Mouse (Mus musculus): ENCODE measurements around the gene Cfap61. TPM values are rescaled to one million over a fixed set of nuclear protein-coding genes. Genes with fewer than 3 reads are reported as not detected.
A peak's percentile ranks its signal among the peaks of the same experiment; 100 is the strongest.

Gene Cfap61
- polyA plus RNA-seq, 1 experiment from 2014 or later = 2.0 TPM

GRCm38 (mm10) chr2:146047691-146048090 lies 113.1 kb downstream of the Cfap61 start:
- Histone ChIP-seq H3K27ac (no peak overlapping the region), H3K9me3 (replicated peaks) (no peaks in the 10 kb centered on the region), H3K4me3 (no peak overlapping the region), H3K9ac (no peak overlapping the region), H3K27me3 (no peaks in the 10 kb centered on the region), H3K36me3 (ENCODE audit: poor library complexity, severe bottlenecking) (no peaks in the 10 kb centered on the region), H3K4me2 (no peak overlapping the region), H3K4me1 (peaks cover 51% of the 10 kb centered on the region)
- WGBS = 85% methylated on average over 4 of the region's 4 CpGs
- no peak for ATAC-seq

GRCm38 (mm10) chr2:146048221-146048829 lies 113.7 kb downstream of the Cfap61 start:
- no peak overlapping the region for H3K4me3 ChIP-seq
- peak; percentile 16; the same call in 1 of the 2 replicates for ATAC-seq
- no peak overlapping the region for H3K27ac ChIP-seq
- H3K9ac ChIP-seq = no peak overlapping the region
- H3K9me3 ChIP-seq (replicated peaks) = no peaks in the 10 kb centered on the region
- no peaks in the 10 kb centered on the region for H3K36me3 ChIP-seq (ENCODE audit: poor library complexity, severe bottlenecking)
- 51% methylated on average over 17 of the region's 17 CpGs for WGBS
- H3K4me2 ChIP-seq = no peak overlapping the region
- no peaks in the 10 kb centered on the region for H3K27me3 ChIP-seq
- H3K4me1 ChIP-seq = peaks cover 51% of the 10 kb centered on the region

DNA sequence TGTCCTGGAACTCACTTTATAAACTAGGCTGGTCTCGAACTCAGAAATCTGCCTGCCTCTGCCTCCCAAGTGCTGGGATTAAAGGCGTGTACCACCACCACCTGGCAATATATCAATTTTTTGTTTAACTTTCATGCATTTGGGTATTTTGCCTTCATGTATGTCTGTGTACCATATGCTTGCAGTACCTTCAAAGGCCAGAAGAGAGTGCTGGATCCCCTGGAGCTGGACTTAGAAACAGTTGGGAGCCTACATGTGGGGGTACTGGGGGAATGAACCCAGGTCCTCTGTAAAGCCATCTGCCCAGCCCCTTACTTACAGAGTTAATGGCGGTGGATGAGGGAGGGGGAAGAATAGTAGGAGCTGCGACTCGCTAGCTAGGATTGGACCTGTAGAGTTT lies 114.8 kb downstream of the Cfap61 start:
- no peaks in the 10 kb centered on the region for H3K9me3 ChIP-seq (replicated peaks)
- no peaks in the 10 kb centered on the region for H3K36me3 ChIP-seq (ENCODE audit: poor library complexity, severe bottlenecking)
- peaks cover 49% of the 10 kb centered on the region for H3K4me1 ChIP-seq
- no peak overlapping the region for H3K9ac ChIP-seq
- H3K4me3 ChIP-seq = no peak overlapping the region
- no peak overlapping the region for H3K27ac ChIP-seq
- no peaks in the 10 kb centered on the region for H3K27me3 ChIP-seq
- ATAC-seq = no peak
- no peak overlapping the region for H3K4me2 ChIP-seq
- 80% methylated on average over 5 of the region's 5 CpGs for WGBS

GRCm38 (mm10) chr2:146050069-146050468 lies 115.5 kb downstream of the Cfap61 start:
- no peaks in the 10 kb centered on the region for H3K36me3 ChIP-seq (ENCODE audit: poor library complexity, severe bottlenecking)
- H3K9me3 ChIP-seq (replicated peaks) = no peaks in the 10 kb centered on the region
- peaks cover 42% of the 10 kb centered on the region for H3K4me1 ChIP-seq
- H3K27ac ChIP-seq = no peak overlapping the region
- H3K9ac ChIP-seq = no peak overlapping the region
- no peak overlapping the region for H3K4me2 ChIP-seq
- WGBS = 17% methylated on average over 3 of the region's 3 CpGs
- no peaks in the 10 kb centered on the region for H3K27me3 ChIP-seq
- no peak overlapping the region for H3K4me3 ChIP-seq
- ATAC-seq = no peak

DNA sequence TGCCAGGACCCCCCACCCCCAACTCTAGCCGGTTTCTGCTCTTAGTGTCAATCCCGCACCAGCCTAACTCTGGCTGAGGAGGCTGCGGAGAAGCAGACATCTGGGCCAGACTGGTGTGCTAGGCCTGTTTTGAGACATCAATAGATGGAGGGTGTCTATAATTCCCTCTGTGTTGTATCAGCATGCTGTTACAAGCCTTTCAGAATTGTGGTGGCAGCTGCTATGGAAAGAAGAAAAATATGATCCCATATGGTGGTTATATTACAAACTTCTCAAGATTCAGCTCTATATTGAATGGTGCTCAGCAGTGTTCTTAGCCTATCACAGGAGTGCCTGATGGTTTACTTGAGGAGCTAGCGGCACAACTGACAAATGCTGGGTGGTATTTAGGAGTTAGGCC lies 116.8 kb downstream of the Cfap61 start:
- WGBS = 71% methylated on average over 4 of the region's 4 CpGs
- no peak overlapping the region for H3K9ac ChIP-seq
- no peaks in the 10 kb centered on the region for H3K36me3 ChIP-seq (ENCODE audit: poor library complexity, severe bottlenecking)
- H3K9me3 ChIP-seq (replicated peaks) = no peaks in the 10 kb centered on the region
- H3K4me1 ChIP-seq = peaks cover 29% of the 10 kb centered on the region
- no peak overlapping the region for H3K27ac ChIP-seq
- H3K27me3 ChIP-seq = 0 out of 2 replicates have a peak, but pooled peaks cover 2% of the 10 kb centered on the region
- H3K4me2 ChIP-seq = no peak overlapping the region
- ATAC-seq = peak; percentile 57; the same call in 1 of the 2 replicates
- no peak overlapping the region for H3K4me3 ChIP-seq

- Histone ChIP-seq H3K27me3 (0 out of 2 replicates have a peak, but pooled peaks cover 2% of the 10 kb centered on the region), H3K36me3 (ENCODE audit: poor library complexity, severe bottlenecking) (no peaks in the 10 kb centered on the region), H3K4me1 (peaks cover 39% of the 10 kb centered on the region), H3K4me3 (no peak overlapping the region), H3K9me3 (replicated peaks) (no peaks in the 10 kb centered on the region), H3K4me2 (no peak overlapping the region), H3K9ac (no peak overlapping the region), H3K27ac (no peak overlapping the region)
- ATAC-seq = no peak
- WGBS = 84% methylated on average over 4 of the region's 4 CpGs
Observed at GRCm38 (mm10) chr2:146057123-146057522, 122.5 kb downstream of the Cfap61 start.

DNA sequence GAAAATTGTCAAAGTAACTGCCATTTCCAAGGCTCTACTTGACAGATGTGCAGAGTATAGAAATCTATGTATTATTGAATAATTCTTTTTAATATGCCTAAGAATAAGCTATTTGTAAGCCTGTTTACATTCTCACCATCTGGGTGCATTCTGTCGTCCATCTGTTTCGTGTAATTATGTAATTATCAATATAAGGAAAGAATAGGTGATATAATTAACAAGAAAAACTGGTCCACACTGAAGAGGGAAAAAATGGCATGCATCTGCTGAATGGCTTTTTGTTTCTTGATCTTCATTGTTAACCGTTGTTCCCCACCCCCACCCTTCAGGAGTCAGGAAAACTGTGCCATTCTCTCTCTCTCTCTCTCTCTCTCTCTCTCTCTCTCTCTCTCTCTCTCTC lies 124.2 kb downstream of the Cfap61 start:
- no peaks in the 10 kb centered on the region for H3K9me3 ChIP-seq (replicated peaks)
- no peak for ATAC-seq
- H3K4me2 ChIP-seq = no peak overlapping the region
- no peaks in the 10 kb centered on the region for H3K36me3 ChIP-seq (ENCODE audit: poor library complexity, severe bottlenecking)
- 0 out of 2 replicates have a peak, but pooled peaks cover 2% of the 10 kb centered on the region for H3K27me3 ChIP-seq
- WGBS = 22% methylated on average over 3 of the region's 3 CpGs
- H3K4me3 ChIP-seq = no peak overlapping the region
- no peak overlapping the region for H3K9ac ChIP-seq
- H3K27ac ChIP-seq = no peak overlapping the region
- peaks cover 55% of the 10 kb centered on the region for H3K4me1 ChIP-seq

DNA sequence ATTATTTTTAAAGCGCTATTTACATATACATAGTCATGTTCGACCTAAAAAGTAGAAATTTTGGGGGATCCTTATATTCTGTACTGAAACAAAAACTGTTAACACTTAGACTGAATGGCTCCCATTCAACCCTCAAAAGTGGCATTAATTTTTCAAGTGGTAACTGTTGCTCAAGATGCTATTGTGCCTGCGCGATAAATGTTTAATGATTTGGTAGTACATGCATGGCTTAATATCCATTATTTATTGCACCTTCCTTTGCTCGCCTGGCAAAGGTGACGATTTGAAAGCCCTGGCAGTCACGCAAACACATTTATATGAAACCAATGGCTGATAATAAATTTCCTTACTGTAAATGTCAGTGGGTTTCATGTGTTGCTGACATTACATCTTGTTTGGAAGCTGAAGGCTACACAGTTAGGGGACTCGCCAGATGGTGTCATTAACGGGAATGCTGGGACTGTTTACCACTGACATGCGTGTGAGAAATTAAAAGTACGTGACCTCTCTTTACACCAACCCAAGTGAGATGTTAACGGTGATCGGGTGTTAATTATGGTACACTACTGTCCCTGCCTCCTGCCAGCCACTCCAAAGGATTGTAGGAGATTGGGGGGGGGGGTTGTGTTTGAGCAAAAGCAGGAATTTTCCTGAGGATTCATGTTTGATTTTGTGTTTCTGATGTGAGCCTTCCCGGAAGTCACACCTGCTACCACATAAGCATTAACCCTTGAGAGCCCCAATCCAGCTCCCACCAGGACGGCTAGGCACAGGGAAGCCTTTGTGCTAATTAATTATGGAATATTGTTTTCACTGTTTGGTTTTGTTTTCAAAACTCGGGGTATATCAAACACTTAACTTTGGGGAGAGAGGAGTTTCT lies 127.1 kb downstream of the Cfap61 start:
- peak; percentile 60 for ATAC-seq
- 24% methylated on average over 16 of the region's 16 CpGs for WGBS
- H3K4me1 ChIP-seq = peaks cover 63% of the 10 kb centered on the region

GRCm38 (mm10) chr2:146062330-146063092 lies 127.9 kb downstream of the Cfap61 start:
- Histone ChIP-seq H3K36me3 (ENCODE audit: poor library complexity, severe bottlenecking) (no peaks in the 10 kb centered on the region), H3K4me1 (peaks cover 63% of the 10 kb centered on the region), H3K9ac (0 out of 2 replicates have a peak overlapping the region, but pooled peaks have one; percentile 26), H3K4me2 (peak overlapping the region; percentile 49), H3K27me3 (no peaks in the 10 kb centered on the region), H3K9me3 (replicated peaks) (no peaks in the 10 kb centered on the region), H3K27ac (peak overlapping the region; percentile 77), H3K4me3 (0 out of 2 replicates have a peak overlapping the region, but pooled peaks have one; percentile 4)
- ATAC-seq = peak; percentile 74
- WGBS = 1% methylated on average over 13 of the region's 13 CpGs

More for the DNA sequence above, 127.1 kb downstream of the Cfap61 start:
- Histone ChIP-seq H3K27ac (peak overlapping the region; percentile 70), H3K27me3 (no peaks in the 10 kb centered on the region), H3K4me3 (no peak overlapping the region), H3K36me3 (ENCODE audit: poor library complexity, severe bottlenecking) (no peaks in the 10 kb centered on the region), H3K9ac (peak overlapping the region; percentile 26; the same call in 1 of the 2 replicates), H3K4me2 (peak overlapping the region; percentile 49), H3K9me3 (replicated peaks) (no peaks in the 10 kb centered on the region)

DNA sequence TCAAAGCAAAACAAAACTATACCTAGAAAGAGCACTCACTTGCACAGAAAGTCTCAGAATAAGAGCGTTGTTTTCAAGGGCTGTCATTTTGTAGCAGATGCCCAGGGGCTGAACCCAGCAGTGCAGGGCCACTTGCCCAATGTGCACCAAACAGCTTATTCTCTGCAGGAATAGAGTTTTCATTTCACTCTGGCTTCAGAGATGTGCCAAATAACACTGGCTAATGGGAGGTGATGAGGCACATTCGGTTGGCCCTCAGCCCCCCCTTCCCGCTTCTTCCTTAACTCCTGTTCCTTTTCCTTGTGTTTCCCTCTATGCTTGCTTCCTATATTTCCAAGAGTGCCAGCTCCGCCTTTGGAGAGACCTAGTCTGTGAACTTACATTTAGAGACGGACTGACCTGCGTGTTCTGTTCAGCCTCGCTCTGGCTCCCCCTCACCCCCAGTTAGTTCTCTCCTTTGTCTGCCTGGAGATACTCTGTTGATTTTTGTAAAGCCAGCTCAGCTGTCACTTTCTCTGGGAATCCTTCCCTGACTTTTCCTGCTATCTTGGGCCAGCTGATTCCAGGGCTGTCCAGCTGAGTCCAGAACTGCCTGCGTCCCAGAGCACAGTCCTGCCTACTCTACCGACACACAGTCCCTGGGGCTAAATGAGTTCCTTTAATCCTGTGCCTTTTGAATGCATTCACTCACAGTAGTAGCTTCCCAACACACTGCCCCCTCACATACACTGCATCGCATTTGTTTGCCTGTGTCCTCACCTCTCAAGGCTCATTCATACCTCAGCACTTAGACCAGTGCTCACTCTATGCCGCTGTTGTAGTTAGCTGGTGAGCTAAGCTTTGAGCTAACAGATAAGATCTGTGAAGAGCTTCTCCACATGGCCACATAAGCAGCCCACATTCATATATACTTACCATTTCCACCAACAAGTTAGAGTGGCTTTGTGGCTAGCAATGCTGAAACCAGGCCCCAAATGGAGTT lies 128.8 kb downstream of the Cfap61 start:
- H3K27me3 ChIP-seq = no peaks in the 10 kb centered on the region
- WGBS = 5% methylated on average over 11 of the region's 11 CpGs
- peak overlapping the region; percentile 49 for H3K4me2 ChIP-seq
- H3K9ac ChIP-seq = peak overlapping the region; percentile 14; the same call in 1 of the 2 replicates
- H3K36me3 ChIP-seq (ENCODE audit: poor library complexity, severe bottlenecking) = no peaks in the 10 kb centered on the region
- H3K4me1 ChIP-seq = peaks cover 58% of the 10 kb centered on the region
- H3K9me3 ChIP-seq (replicated peaks) = no peaks in the 10 kb centered on the region
- peak overlapping the region; percentile 77 for H3K27ac ChIP-seq
- no peak overlapping the region for H3K4me3 ChIP-seq
- ATAC-seq = peak; percentile 64

GRCm38 (mm10) chr2:146067364-146067763 lies 132.8 kb downstream of the Cfap61 start:
- ATAC-seq = no peak
- no peaks in the 10 kb centered on the region for H3K27me3 ChIP-seq
- H3K9me3 ChIP-seq (replicated peaks) = no peaks in the 10 kb centered on the region
- no peak overlapping the region for H3K27ac ChIP-seq
- H3K4me3 ChIP-seq = no peak overlapping the region
- H3K4me1 ChIP-seq = peaks cover 22% of the 10 kb centered on the region
- 63% methylated on average over 4 of the region's 4 CpGs for WGBS
- no peak overlapping the region for H3K4me2 ChIP-seq
- H3K36me3 ChIP-seq (ENCODE audit: poor library complexity, severe bottlenecking) = no peaks in the 10 kb centered on the region
- no peak overlapping the region for H3K9ac ChIP-seq

Data from forebrain, embryonic 13.5 days (tissue).